Mouse (Mus musculus): Measurements from ENCODE around the gene Gm45717.

DNA sequence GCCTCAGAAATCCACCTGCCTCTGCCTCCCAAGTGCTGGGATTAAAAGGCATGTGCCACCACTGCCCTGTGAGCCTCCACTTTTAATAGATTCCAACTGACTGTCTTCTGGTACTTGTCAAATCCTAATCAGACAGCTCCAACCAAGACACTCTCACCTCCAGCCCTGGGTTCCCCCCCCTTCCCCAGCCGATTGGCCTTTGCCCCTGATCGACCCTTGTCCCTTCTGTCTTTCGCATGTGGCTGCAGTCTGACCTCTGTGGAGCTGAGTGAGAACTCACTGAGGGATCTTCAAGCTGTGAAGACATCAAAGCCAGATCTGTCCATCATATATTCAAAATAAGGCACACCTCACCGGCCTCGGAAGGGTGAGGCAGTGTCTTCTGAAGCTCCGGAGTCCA lies 28.6 kb downstream of the Gm45717 start:
- TF ChIP-seq CTCF (IDR thresholded peaks at IDR 0.05; ENCODE audit: control insufficient read depth, insufficient read depth, low read length) = no peak
- no peak for TF ChIP-seq POLR2A (IDR thresholded peaks at IDR 0.05; ENCODE audit: borderline replicate concordance, control insufficient read depth, low read depth, low read length)
